Mouse (Mus musculus) retina, postnatal 1 day (tissue): ENCODE results near the gene Lrrk2.

Experiments used
- DNase-seq: peaks from one replicate; pipeline ENCODE4 v3.0.0-alpha.2; 2012

Gene Lrrk2

GRCm38 (mm10) chr15:91690648-91691047, 17.7 kb downstream of the Lrrk2 start:
- no peak for DNase-seq

- DNase-seq = no peak
Observed at GRCm38 (mm10) chr15:91693051-91693450, 20.1 kb downstream of the Lrrk2 start.

DNA sequence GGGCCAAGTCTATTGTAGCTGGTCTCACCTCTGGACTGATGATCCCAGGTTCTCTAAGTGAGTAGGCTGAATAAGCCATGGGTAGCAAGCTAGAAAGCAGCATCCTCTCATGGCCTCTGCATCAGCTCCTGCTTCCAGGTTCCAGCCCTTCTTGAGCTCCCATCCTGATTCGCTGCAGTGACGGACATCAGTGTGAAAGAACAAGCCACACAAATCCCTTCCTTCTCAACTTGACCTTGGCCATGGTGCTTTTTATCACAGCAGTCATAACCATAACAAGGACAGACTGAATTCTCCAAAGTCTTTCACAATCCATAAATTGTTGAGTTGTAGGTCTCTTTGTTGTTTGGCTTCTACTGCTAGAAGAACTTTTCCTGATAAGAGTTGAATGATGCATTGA, 20.9 kb downstream of the Lrrk2 start:
- no peak for DNase-seq

DNA sequence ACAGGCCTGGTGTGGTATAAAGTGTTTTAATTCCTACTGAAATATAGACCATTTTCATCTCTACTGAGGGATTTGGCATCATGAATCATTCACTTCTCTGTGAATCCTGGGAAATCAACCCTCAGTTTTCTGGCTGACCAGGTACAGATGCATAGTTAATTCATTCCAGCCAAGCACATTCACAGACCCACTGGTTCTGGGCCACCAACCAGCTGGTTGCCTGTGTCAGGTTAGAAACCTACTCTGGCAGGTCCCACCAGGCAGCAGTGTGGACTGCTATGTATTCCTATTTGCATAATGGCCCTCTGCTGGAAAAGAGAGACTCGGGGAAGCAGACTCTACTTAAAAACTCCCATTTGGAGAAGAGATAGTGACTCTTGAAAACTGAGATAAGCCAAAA, 27.9 kb downstream of the Lrrk2 start:
- DNase-seq = no peak

GRCm38 (mm10) chr15:91702991-91703715, 30.2 kb downstream of the Lrrk2 start:
- peak; percentile 14 for DNase-seq

- no peak for DNase-seq
Observed at GRCm38 (mm10) chr15:91704091-91704490, 31.1 kb downstream of the Lrrk2 start.

DNA sequence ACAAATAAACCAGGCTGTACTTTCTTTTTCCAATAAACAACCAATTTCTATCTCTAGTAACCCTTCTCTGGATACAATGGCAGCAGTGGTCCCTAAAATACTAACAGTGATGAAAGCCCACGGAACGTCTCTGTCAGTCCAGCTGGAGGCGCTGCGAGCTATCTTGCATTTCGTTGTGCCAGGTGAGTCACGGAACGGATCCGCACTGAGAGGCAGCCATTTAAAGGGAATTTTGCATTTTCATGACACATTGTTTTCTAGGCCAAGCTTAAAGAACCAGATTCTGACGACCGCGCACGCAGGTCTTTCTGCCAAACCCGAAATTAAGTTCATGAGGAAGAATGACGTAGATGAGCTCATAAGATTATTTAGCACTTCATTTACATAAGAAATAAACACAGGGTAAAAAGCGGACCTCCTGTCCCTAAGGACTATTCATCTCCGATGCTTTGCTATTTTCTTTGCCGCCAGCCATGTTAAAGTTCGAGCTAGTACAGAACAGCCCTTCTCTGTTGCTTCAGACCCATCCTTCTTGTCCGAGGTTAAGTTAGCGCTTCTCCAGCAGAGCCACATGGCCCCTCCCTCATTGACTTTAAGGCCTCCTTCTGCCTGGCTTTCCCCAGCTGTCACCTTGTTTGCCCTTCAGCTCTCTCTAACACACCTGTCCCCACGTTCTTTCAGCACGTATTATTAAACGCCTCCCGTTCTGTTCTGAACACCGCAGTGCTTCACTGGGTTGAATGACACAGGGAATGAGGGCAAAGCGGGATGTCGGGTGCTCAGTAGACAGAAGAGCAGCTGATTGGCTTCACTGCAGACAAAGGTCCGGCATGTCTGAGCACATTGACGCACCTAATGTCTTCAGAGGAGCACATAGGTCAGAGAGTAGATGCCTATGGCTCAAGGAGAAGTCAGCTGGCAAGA, 36.5 kb downstream of the Lrrk2 start:
- peak; percentile 35 for DNase-seq

DNA sequence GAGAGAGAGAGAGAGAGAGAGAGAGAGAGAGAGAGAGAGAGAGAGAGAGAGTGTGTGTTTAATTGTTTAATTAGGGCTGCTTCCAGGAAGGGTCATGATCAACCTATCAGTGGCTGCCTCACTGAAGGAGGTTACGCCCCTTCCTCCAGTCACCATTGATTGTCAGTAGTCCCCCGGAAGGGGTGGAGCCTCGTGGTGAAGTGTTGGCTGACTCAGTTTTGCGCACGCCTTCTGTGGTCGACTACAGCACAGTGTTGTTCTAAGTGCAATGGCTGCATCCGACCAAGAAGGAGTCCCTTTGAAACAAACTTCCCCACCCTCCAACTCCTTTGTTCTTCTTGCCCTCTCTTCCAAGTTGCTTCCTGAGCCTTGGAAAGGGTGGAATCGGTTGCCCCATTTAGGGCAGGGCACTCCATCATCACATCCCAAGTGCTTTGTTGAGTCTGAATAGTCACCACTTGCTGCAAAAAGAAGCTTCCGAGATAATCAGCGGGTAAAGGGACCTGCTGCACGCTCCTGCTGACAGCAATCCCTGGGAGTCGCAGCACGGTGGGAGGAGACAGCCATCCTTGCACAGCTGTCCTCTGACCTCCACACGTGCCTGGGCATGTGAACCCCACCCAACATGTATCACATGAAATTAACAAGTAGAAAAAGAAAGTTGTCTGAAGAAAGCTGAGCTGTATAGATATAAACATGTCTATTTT, 62.4 kb downstream of the Lrrk2 start:
- peak; percentile 12 for DNase-seq

DNA sequence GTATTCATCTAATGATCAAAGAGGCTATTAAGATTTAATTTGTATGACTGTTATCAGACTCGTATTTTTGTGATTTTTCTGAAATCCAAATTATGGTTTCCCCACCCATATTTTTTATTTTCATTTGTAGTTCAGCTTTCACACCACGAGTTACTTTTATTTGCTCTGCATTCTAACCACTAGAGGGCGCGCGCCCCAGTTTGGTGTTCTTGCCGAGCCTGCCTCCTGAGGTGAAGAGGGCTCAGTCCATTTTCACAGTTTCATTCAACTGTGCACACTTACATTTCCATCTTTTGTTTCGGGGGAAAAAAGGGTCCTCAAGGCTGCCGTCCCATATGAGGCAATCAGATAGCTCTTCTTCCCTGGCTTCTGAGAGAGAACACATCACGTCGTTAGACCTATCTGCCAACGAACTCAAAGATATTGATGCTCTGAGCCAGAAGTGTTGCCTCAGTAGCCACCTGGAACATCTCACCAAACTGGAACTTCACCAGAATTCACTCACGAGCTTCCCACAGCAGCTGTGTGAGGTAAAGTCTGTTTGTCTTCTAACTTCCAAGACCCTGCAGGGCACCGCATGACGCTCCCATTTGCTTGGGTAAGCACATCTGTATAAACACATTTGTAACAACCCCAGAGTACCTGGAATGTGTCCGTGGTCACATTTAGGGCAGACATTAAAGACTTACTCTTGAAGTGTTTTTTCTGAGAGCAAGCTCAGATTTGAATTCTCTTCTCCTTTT, 64.0 kb downstream of the Lrrk2 start:
- peak; percentile 71 for DNase-seq

DNA sequence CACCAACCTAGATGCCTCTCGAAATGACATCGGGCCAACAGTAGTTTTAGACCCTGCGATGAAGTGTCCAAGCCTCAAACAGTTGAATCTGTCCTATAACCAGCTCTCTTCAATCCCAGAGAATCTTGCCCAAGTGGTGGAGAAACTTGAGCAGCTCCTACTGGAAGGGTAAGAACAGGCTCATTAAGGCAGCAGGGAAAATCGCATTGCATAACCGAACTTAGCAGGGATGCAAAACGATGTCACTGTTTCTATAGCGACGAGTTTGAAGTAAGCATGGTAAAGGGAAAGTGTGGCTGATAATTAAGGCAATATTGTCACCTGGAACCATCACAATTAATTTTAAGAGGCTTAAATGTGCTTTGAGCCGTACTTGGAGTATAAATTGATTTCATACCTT, 65.8 kb downstream of the Lrrk2 start:
- DNase-seq = no peak

DNA sequence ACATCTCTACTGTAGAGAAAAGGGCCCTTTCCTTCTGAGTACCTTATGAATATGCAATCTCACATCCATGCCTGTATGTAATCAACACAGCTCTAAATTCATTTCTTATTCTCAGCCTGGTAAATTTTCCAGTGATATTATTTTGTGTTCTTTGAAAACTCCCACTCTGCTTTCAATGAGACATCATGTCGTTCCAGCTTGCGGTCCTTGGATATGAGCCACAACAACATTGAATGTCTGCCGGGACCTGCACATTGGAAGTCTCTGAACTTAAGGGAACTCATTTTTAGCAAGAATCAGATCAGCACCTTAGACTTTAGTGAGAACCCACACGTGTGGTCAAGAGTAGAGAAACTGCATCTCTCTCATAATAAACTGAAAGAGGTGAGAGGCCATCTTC, 72.5 kb downstream of the Lrrk2 start:
- DNase-seq = no peak

DNA sequence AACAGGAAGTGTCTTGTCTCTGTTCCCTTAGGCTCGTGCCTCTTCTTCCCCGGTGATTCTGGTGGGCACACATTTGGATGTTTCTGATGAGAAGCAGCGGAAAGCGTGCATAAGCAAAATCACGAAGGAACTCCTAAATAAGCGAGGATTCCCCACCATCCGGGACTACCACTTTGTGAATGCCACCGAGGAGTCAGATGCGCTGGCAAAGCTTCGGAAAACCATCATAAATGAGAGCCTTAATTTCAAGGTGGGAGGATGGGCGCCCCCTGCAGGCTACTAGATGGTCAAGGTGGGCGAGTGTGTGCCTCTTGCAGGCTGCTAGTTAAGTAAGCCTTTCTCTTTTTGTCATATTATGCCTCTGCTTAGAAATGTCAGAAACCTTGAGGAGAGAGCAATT, 79.1 kb downstream of the Lrrk2 start:
- peak; percentile 50 for DNase-seq

- DNase-seq = peak; percentile 12
Observed at GRCm38 (mm10) chr15:91753378-91754080, 80.6 kb downstream of the Lrrk2 start.

DNA sequence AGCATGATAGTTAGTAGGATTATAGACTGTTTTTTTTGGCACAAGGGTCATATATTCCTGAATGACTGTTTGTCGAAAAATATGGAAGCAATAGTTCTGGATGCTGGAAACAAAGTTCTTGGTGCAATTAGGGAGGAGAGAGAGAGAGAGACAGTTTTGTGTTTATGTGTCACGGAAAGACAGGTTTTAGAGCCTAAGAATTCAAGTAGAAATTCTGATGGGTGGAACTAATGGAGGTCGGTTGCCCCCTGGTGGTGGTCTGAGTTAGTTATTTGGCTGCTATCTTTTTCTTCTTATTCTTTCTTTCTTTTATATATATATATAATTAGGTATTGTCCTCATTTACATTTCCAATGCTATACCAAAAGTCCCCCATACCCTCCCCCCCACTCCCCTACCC, 81.6 kb downstream of the Lrrk2 start:
- peak; percentile 67 for DNase-seq

DNA sequence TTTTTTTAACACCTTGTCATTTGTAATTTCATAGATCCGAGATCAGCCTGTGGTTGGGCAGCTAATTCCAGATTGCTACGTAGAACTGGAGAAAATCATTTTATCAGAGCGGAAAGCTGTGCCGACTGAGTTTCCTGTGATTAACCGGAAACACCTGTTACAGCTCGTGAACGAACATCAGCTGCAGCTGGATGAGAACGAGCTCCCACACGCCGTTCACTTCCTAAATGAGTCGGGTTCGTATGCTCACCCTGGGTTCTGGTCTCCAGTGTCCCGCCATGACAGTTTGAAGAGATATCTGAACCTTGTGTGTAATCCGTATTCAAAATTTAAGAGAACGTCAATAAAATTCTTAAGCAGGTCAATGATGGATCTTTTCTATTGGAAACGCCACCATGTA, 82.8 kb downstream of the Lrrk2 start:
- no peak for DNase-seq

- no peak for DNase-seq
Observed at GRCm38 (mm10) chr15:91772041-91772440, 99.1 kb downstream of the Lrrk2 start.

- DNase-seq = no peak
Observed at GRCm38 (mm10) chr15:91779166-91779565, 106.2 kb downstream of the Lrrk2 start.

DNA sequence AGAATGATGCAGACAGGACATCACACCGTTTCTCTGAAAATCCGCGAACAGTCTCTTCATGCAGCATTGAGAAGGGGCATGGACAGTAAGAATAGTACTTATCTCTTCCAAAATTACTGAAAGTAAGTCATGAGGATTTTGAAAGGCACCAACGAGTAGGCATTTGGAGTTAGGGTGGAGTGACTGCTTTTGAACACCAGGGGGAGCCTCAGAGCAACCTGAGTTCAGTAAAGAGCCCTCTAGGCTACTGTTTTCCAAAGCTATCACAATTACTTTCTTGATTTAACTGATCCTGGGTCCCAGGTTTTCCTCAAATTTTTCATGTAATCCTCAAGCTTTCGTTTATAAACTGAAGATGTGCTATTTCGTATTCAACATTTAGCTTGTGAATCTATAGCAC, 108.2 kb downstream of the Lrrk2 start:
- peak; percentile 66 for DNase-seq

DNA sequence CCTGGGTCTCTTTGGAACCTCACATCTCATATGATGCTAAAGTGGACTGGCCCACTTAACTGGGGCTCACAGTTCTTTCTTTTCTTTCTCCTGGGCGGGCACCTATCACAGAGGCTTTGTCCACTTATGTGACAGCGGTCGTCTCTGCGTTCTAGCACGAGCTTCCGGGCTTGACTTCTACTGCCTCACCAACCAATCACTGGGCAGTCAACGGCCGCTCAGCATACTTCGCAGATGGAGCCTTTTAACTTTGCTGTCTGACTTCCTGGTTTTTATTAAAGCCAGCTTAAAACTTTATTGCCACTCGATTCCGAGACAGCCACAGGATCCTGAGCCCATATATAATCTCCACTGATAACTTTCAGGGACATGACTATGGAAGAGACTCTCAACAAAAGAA, 115.4 kb downstream of the Lrrk2 start:
- no peak for DNase-seq

GRCm38 (mm10) chr15:91806463-91806862, 133.5 kb downstream of the Lrrk2 start:
- DNase-seq = no peak

DNA sequence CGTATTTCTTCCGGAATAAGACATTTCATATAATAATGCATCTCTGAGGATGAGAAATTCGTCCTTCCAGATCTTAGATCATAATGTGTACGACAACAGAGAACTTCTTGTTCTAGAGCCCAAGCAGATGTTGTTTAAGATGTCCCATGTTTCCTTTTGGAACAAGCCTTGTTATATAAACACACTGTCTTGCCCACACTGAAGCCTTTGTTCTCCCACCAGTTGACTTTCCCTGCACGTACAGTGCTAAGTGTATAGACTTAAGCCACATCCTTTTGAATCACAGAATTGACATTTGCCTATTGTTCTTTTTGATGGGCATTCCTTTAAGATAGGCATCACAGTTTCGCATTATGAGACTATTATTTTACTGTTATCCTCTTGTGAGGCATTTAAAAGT, 162.3 kb downstream of the Lrrk2 start:
- DNase-seq = no peak

- DNase-seq = no peak
Observed at GRCm38 (mm10) chr15:91837965-91838364, 165.0 kb downstream of the Lrrk2 start, which contains the start of gene Smgc. Gene Smgc (plus strand): TSS chr15:91838265.
